Mouse (Mus musculus): ENCODE measurements at regions not wholly inside any gene's neighbourhood (a gene's known extent, or its start where the extent isn't known, plus 50 kb on each side); places are given as distances from the start of the nearest gene placed in this dataset.

- Histone ChIP-seq H3K4me1 (replicated peaks; ENCODE audit: low read depth, low read length) (no peaks in the 10 kb centered on the region), H3K36me3 (ENCODE audit: insufficient read depth, low read length) (no peaks in the 10 kb centered on the region), H3K4me3 (replicated peaks; ENCODE audit: low read length) (no peak overlapping the region), H3K9me3 (ENCODE audit: low read length) (no peaks in the 10 kb centered on the region), H3K27me3 (ENCODE audit: insufficient read depth, low read length) (no peaks in the 10 kb centered on the region)
- no peak for TF ChIP-seq POU5F1 (IDR thresholded peaks at IDR 0.05; ENCODE audit: borderline replicate concordance, low read length)
- TF ChIP-seq NANOG (IDR thresholded peaks at IDR 0.05; ENCODE audit: borderline replicate concordance, low read length): no peak
- no peak for TF ChIP-seq CTCF (conservative IDR thresholded peaks at IDR 0.05; ENCODE audit: low read length)
Measured at GRCm38 (mm10) chr12:7906831-7907230, 70.6 kb upstream of the Apob start.

GRCm38 (mm10) chr12:7909746-7910360 is 67.6 kb upstream of the Apob start:
- TF ChIP-seq NANOG (IDR thresholded peaks at IDR 0.05; ENCODE audit: borderline replicate concordance, low read length) (no peak), CTCF (conservative IDR thresholded peaks at IDR 0.05; ENCODE audit: low read length) (no peak), POU5F1 (IDR thresholded peaks at IDR 0.05; ENCODE audit: borderline replicate concordance, low read length) (no peak)
- Histone ChIP-seq H3K4me3 (replicated peaks; ENCODE audit: low read length) (no peak overlapping the region), H3K27me3 (ENCODE audit: insufficient read depth, low read length) (no peaks in the 10 kb centered on the region), H3K36me3 (ENCODE audit: insufficient read depth, low read length) (no peaks in the 10 kb centered on the region), H3K9me3 (ENCODE audit: low read length) (no peaks in the 10 kb centered on the region), H3K4me1 (replicated peaks; ENCODE audit: low read depth, low read length) (no peaks in the 10 kb centered on the region)

GRCm38 (mm10) chr12:7910509-7910908 is 66.9 kb upstream of the Apob start:
- H3K4me3 ChIP-seq (replicated peaks; ENCODE audit: low read length): no peak overlapping the region
- no peaks in the 10 kb centered on the region for H3K9me3 ChIP-seq (ENCODE audit: low read length)
- no peak for TF ChIP-seq NANOG (IDR thresholded peaks at IDR 0.05; ENCODE audit: borderline replicate concordance, low read length)
- TF ChIP-seq CTCF (conservative IDR thresholded peaks at IDR 0.05; ENCODE audit: low read length): no peak
- no peak for TF ChIP-seq POU5F1 (IDR thresholded peaks at IDR 0.05; ENCODE audit: borderline replicate concordance, low read length)
- H3K4me1 ChIP-seq (replicated peaks; ENCODE audit: low read depth, low read length): no peaks in the 10 kb centered on the region
- no peaks in the 10 kb centered on the region for H3K27me3 ChIP-seq (ENCODE audit: insufficient read depth, low read length)
- H3K36me3 ChIP-seq (ENCODE audit: insufficient read depth, low read length): no peaks in the 10 kb centered on the region

GRCm38 (mm10) chr12:7918385-7918784 is 59.1 kb upstream of the Apob start:
- Histone ChIP-seq H3K4me3 (replicated peaks; ENCODE audit: low read length) (no peak overlapping the region), H3K36me3 (ENCODE audit: insufficient read depth, low read length) (no peaks in the 10 kb centered on the region), H3K9me3 (ENCODE audit: low read length) (no peaks in the 10 kb centered on the region), H3K4me1 (replicated peaks; ENCODE audit: low read depth, low read length) (no peaks in the 10 kb centered on the region), H3K27me3 (ENCODE audit: insufficient read depth, low read length) (no peaks in the 10 kb centered on the region)
- TF ChIP-seq NANOG (IDR thresholded peaks at IDR 0.05; ENCODE audit: borderline replicate concordance, low read length): no peak
- no peak for TF ChIP-seq POU5F1 (IDR thresholded peaks at IDR 0.05; ENCODE audit: borderline replicate concordance, low read length)
- TF ChIP-seq CTCF (conservative IDR thresholded peaks at IDR 0.05; ENCODE audit: low read length): no peak

- Histone ChIP-seq H3K9me3 (ENCODE audit: low read length) (no peaks in the 10 kb centered on the region), H3K36me3 (ENCODE audit: insufficient read depth, low read length) (no peaks in the 10 kb centered on the region), H3K27me3 (ENCODE audit: insufficient read depth, low read length) (no peaks in the 10 kb centered on the region), H3K4me3 (replicated peaks; ENCODE audit: low read length) (no peak overlapping the region), H3K4me1 (replicated peaks; ENCODE audit: low read depth, low read length) (no peaks in the 10 kb centered on the region)
- no peak for TF ChIP-seq CTCF (conservative IDR thresholded peaks at IDR 0.05; ENCODE audit: low read length)
- TF ChIP-seq POU5F1 (IDR thresholded peaks at IDR 0.05; ENCODE audit: borderline replicate concordance, low read length): no peak
- TF ChIP-seq NANOG (IDR thresholded peaks at IDR 0.05; ENCODE audit: borderline replicate concordance, low read length): no peak
Measured at GRCm38 (mm10) chr12:7918967-7919708, 58.3 kb upstream of the Apob start.

GRCm38 (mm10) chr12:7919709-7920324 is 57.6 kb upstream of the Apob start:
- Histone ChIP-seq H3K4me3 (replicated peaks; ENCODE audit: low read length) (no peak overlapping the region), H3K9me3 (ENCODE audit: low read length) (no peaks in the 10 kb centered on the region), H3K36me3 (ENCODE audit: insufficient read depth, low read length) (no peaks in the 10 kb centered on the region), H3K4me1 (replicated peaks; ENCODE audit: low read depth, low read length) (no peaks in the 10 kb centered on the region), H3K27me3 (ENCODE audit: insufficient read depth, low read length) (no peaks in the 10 kb centered on the region)
- TF ChIP-seq NANOG (IDR thresholded peaks at IDR 0.05; ENCODE audit: borderline replicate concordance, low read length) (no peak), POU5F1 (IDR thresholded peaks at IDR 0.05; ENCODE audit: borderline replicate concordance, low read length) (no peak), CTCF (conservative IDR thresholded peaks at IDR 0.05; ENCODE audit: low read length) (no peak)

GRCm38 (mm10) chr12:7920888-7921287 is 56.6 kb upstream of the Apob start:
- Histone ChIP-seq H3K36me3 (ENCODE audit: insufficient read depth, low read length) (no peaks in the 10 kb centered on the region), H3K27me3 (ENCODE audit: insufficient read depth, low read length) (no peaks in the 10 kb centered on the region), H3K9me3 (ENCODE audit: low read length) (no peaks in the 10 kb centered on the region), H3K4me1 (replicated peaks; ENCODE audit: low read depth, low read length) (no peaks in the 10 kb centered on the region), H3K4me3 (replicated peaks; ENCODE audit: low read length) (no peak overlapping the region)
- TF ChIP-seq CTCF (conservative IDR thresholded peaks at IDR 0.05; ENCODE audit: low read length) (no peak), POU5F1 (IDR thresholded peaks at IDR 0.05; ENCODE audit: borderline replicate concordance, low read length) (no peak), NANOG (IDR thresholded peaks at IDR 0.05; ENCODE audit: borderline replicate concordance, low read length) (no peak)
